Mouse (Mus musculus): ENCODE results near the gene Fam76a. TPM values are rescaled to one million over a fixed set of nuclear protein-coding genes. Genes with fewer than 3 reads are reported as not detected.
A peak's percentile ranks its signal among the peaks of the same experiment; 100 is the strongest.

Fam76a gene
- polyA plus RNA-seq (2014; fragmentation: Nextera tagmentation; extraction: Ambion mirVana): 41.9 and 47.5 TPM in 2 replicates

DNA sequence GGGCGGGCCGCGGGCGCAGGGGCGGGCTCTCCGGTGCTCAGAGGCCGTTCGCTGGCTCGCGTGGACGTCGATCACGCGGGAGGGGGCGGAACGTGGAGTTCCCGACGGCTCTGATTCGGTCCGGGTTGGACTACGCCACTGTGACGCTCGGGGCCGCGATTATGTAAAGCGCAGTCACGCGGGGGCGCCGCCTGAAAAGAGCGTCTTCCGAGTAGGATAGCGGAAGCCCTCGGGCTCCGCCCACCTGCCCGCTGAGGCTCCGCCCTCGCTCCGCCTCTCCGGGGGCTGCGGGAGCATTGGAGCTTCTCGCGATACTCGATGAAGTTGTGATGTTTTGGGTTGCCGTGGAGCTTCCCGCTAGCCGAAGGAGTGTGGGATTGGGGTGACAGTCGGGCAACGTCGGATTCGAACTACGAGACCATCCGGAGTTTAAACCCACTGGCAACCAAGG, at the start of gene Fam76a:
TSS of gene Fam76a (minus strand) at position 1 of the 451 bp plus-strand sequence.
- WGBS: under 1% methylated on average over 52 of the region's 53 CpGs

DNA sequence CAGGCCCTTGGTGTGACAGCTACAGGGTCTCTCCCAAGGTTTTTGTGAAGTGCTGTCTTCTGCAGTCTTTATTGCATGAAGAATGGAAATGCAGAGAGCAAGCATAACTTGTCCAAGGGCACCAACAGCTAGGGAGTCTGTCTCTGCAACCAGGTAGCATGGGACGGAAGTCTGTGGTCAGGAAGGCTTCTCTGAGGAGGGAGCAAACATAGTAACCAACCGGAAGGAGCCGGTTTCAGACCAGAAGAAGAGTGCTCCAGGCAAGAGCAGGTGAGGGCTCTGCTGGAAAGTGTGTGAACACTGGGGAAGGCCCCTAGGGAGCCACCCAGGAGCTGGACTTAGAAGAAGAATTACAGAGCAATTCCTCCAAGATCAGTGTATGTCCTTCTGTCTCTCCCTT, 49.7 kb upstream of the Fam76a start:
- no peak for DNase-seq
- Histone ChIP-seq H3K4me1 (ENCODE audit: control insufficient read depth, insufficient read depth, low read length) (peaks cover 20% of the 10 kb centered on the region; the same call in 1 of the 2 replicates), H3K27me3 (ENCODE audit: control insufficient read depth, insufficient read depth, low read length) (peaks cover 10% of the 10 kb centered on the region), H3K4me3 (replicated peaks; ENCODE audit: low read depth, low read length) (no peak overlapping the region), H3K4me2 (ENCODE audit: low read length) (no peak overlapping the region), H3K9me3 (ENCODE audit: control insufficient read depth, low read length) (no peaks in the 10 kb centered on the region), H3K27ac (replicated peaks; ENCODE audit: low read depth, low read length) (no peak overlapping the region), H3K9ac (replicated peaks; ENCODE audit: low read length) (no peak overlapping the region), H3K36me3 (ENCODE audit: control insufficient read depth, insufficient read depth, low read length) (no peaks in the 10 kb centered on the region)
- ATAC-seq (ENCODE audit: low FRiP score, low TSS enrichment): no peak
- WGBS: 71% methylated on average over 3 of the region's 3 CpGs

More for the DNA sequence above, at the start of gene Fam76a:
- H3K36me3 ChIP-seq (ENCODE audit: control insufficient read depth, insufficient read depth, low read length): peaks cover 11% of the 10 kb centered on the region
- H3K27me3 ChIP-seq (ENCODE audit: control insufficient read depth, insufficient read depth, low read length): no peaks in the 10 kb centered on the region
- peaks cover 6% of the 10 kb centered on the region for H3K4me1 ChIP-seq (ENCODE audit: control insufficient read depth, insufficient read depth, low read length)
- H3K27ac ChIP-seq (replicated peaks; ENCODE audit: low read depth, low read length): peak within 1 kb of the TSS; percentile 89
- H3K4me3 ChIP-seq (replicated peaks; ENCODE audit: low read depth, low read length): peak within 1 kb of the TSS; percentile 96
- H3K9me3 ChIP-seq (ENCODE audit: control insufficient read depth, low read length): no peaks in the 10 kb centered on the region
- ATAC-seq (ENCODE audit: low FRiP score, low TSS enrichment): peak; percentile 98
- peak within 1 kb of the TSS; percentile 89 for H3K9ac ChIP-seq (replicated peaks; ENCODE audit: low read length)
- H3K4me2 ChIP-seq (ENCODE audit: low read length): peak within 1 kb of the TSS; percentile 84
- DNase-seq: peak; percentile 100

DNA sequence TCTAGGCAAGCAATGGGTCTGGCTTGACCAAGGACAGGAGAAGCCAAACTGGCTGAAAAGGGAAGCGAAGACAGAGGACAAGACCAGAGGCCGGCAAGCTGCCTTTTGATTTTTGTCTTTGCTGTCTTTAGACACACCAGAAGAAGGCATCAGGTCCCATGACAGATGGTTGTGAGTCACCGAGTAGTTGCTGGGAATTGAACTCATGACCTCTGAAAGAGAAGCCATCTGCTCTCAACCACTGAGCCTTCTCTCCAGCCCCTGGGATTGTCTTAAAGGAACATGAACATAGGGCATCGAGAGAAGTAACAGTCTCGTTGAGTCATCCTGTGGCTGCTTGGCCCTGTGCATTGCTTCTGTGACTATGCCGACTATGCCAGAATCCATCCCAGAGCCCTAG, 49.2 kb upstream of the Fam76a start:
- Histone ChIP-seq H3K27me3 (ENCODE audit: control insufficient read depth, insufficient read depth, low read length) (peaks cover 10% of the 10 kb centered on the region), H3K9ac (replicated peaks; ENCODE audit: low read length) (no peak overlapping the region), H3K4me1 (ENCODE audit: control insufficient read depth, insufficient read depth, low read length) (peaks cover 20% of the 10 kb centered on the region; the same call in 1 of the 2 replicates), H3K4me2 (ENCODE audit: low read length) (no peak overlapping the region), H3K9me3 (ENCODE audit: control insufficient read depth, low read length) (no peaks in the 10 kb centered on the region), H3K4me3 (replicated peaks; ENCODE audit: low read depth, low read length) (no peak overlapping the region), H3K36me3 (ENCODE audit: control insufficient read depth, insufficient read depth, low read length) (no peaks in the 10 kb centered on the region), H3K27ac (replicated peaks; ENCODE audit: low read depth, low read length) (no peak overlapping the region)
- ATAC-seq (ENCODE audit: low FRiP score, low TSS enrichment) (no peak), DNase-seq (no peak)
- WGBS: 83% methylated on average over 6 of the region's 6 CpGs

GRCm38 (mm10) chr4:132968105-132968938, 46.0 kb upstream of the Fam76a start:
- H3K4me1 ChIP-seq (ENCODE audit: control insufficient read depth, insufficient read depth, low read length): peaks cover 7% of the 10 kb centered on the region
- 36% methylated on average over 6 of the region's 6 CpGs for WGBS
- DNase-seq: no peak

DNA sequence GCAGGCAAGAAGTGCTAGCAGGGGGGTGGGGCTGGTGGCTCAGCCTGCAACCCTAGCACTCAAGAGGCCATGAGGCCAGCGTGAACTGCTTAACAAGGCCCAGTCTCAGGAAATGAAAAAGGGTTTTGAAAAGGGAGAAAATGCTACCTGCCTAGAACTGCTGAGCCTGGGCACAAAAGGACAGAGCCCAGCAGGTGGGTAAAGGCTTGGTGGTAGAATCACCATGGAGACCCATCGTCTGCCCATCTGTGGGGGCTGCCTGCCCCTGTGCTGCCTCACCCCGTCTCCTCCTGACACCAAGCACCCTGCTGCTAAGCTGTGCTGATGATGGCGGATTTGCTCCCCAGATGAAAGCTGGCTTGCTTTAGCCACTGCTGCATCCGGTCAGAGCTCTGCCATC, 42.1 kb upstream of the Fam76a start:
- H3K4me2 ChIP-seq (ENCODE audit: low read length): no peak overlapping the region
- H3K36me3 ChIP-seq (ENCODE audit: control insufficient read depth, insufficient read depth, low read length): no peaks in the 10 kb centered on the region
- peaks cover 5% of the 10 kb centered on the region; the same call in 1 of the 2 replicates for H3K4me1 ChIP-seq (ENCODE audit: control insufficient read depth, insufficient read depth, low read length)
- no peaks in the 10 kb centered on the region for H3K9me3 ChIP-seq (ENCODE audit: control insufficient read depth, low read length)
- WGBS: 10% methylated on average over 5 of the region's 5 CpGs
- H3K4me3 ChIP-seq (replicated peaks; ENCODE audit: low read depth, low read length): no peak overlapping the region
- no peak overlapping the region for H3K9ac ChIP-seq (replicated peaks; ENCODE audit: low read length)
- ATAC-seq (ENCODE audit: low FRiP score, low TSS enrichment): no peak
- H3K27me3 ChIP-seq (ENCODE audit: control insufficient read depth, insufficient read depth, low read length): no peaks in the 10 kb centered on the region
- H3K27ac ChIP-seq (replicated peaks; ENCODE audit: low read depth, low read length): peak overlapping the region; percentile 38; the same call in 1 of the 2 replicates
- DNase-seq: no peak

More at GRCm38 (mm10) chr4:132968105-132968938, 46.0 kb upstream of the Fam76a start:
- H3K27ac ChIP-seq (replicated peaks; ENCODE audit: low read depth, low read length): no peak overlapping the region
- no peaks in the 10 kb centered on the region for H3K36me3 ChIP-seq (ENCODE audit: control insufficient read depth, insufficient read depth, low read length)
- H3K27me3 ChIP-seq (ENCODE audit: control insufficient read depth, insufficient read depth, low read length): no peaks in the 10 kb centered on the region; the same call in 1 of the 2 replicates
- no peak for ATAC-seq (ENCODE audit: low FRiP score, low TSS enrichment)
- H3K9me3 ChIP-seq (ENCODE audit: control insufficient read depth, low read length): no peaks in the 10 kb centered on the region
- H3K4me3 ChIP-seq (replicated peaks; ENCODE audit: low read depth, low read length): no peak overlapping the region
- no peak overlapping the region for H3K4me2 ChIP-seq (ENCODE audit: low read length)
- no peak overlapping the region for H3K9ac ChIP-seq (replicated peaks; ENCODE audit: low read length)

DNA sequence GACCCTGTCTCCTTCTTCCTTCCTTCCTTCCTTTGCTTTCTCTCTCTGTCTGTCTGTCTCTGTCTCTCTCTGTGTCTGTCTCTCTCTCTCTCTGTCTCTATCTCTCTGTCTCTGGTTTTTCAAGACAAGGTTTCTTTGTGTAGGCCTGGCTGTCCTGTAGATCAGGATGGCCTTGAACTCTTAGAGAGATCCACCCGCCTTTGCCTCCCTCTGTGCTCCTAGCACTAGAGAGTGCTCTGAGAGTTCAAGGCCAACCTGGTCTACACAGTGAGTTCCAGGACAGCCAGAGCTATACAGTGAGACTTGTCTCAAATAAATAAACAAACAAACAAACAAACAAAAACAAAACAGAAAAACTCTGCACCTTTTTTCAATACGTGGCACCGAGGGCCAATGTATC, 41.7 kb upstream of the Fam76a start:
- no peak for ATAC-seq (ENCODE audit: low FRiP score, low TSS enrichment)
- 0 out of 2 replicates have a peak overlapping the region, but pooled peaks have one; percentile 38 for H3K27ac ChIP-seq (replicated peaks; ENCODE audit: low read depth, low read length)
- WGBS: 33% methylated on average over 3 of the region's 3 CpGs
- no peaks in the 10 kb centered on the region for H3K27me3 ChIP-seq (ENCODE audit: control insufficient read depth, insufficient read depth, low read length)
- no peak overlapping the region for H3K4me2 ChIP-seq (ENCODE audit: low read length)
- H3K9me3 ChIP-seq (ENCODE audit: control insufficient read depth, low read length): no peaks in the 10 kb centered on the region
- no peaks in the 10 kb centered on the region for H3K36me3 ChIP-seq (ENCODE audit: control insufficient read depth, insufficient read depth, low read length)
- H3K4me1 ChIP-seq (ENCODE audit: control insufficient read depth, insufficient read depth, low read length): peaks cover 6% of the 10 kb centered on the region; the same call in 1 of the 2 replicates
- no peak for DNase-seq
- H3K4me3 ChIP-seq (replicated peaks; ENCODE audit: low read depth, low read length): no peak overlapping the region
- no peak overlapping the region for H3K9ac ChIP-seq (replicated peaks; ENCODE audit: low read length)

GRCm38 (mm10) chr4:132963436-132963835, 41.1 kb upstream of the Fam76a start:
- Histone ChIP-seq H3K27ac (replicated peaks; ENCODE audit: low read depth, low read length) (no peak overlapping the region), H3K27me3 (ENCODE audit: control insufficient read depth, insufficient read depth, low read length) (no peaks in the 10 kb centered on the region), H3K4me2 (ENCODE audit: low read length) (no peak overlapping the region), H3K9ac (replicated peaks; ENCODE audit: low read length) (no peak overlapping the region), H3K4me1 (ENCODE audit: control insufficient read depth, insufficient read depth, low read length) (peaks cover 13% of the 10 kb centered on the region; the same call in 1 of the 2 replicates), H3K9me3 (ENCODE audit: control insufficient read depth, low read length) (no peaks in the 10 kb centered on the region), H3K36me3 (ENCODE audit: control insufficient read depth, insufficient read depth, low read length) (no peaks in the 10 kb centered on the region), H3K4me3 (replicated peaks; ENCODE audit: low read depth, low read length) (no peak overlapping the region)
- WGBS: 37% methylated on average over 2 of the region's 2 CpGs
- ATAC-seq (ENCODE audit: low FRiP score, low TSS enrichment) (no peak), DNase-seq (no peak)

- Histone ChIP-seq H3K9ac (replicated peaks; ENCODE audit: low read length) (no peak overlapping the region), H3K27me3 (ENCODE audit: control insufficient read depth, insufficient read depth, low read length) (no peaks in the 10 kb centered on the region), H3K27ac (replicated peaks; ENCODE audit: low read depth, low read length) (no peak overlapping the region), H3K4me2 (ENCODE audit: low read length) (no peak overlapping the region), H3K4me1 (ENCODE audit: control insufficient read depth, insufficient read depth, low read length) (peaks cover 13% of the 10 kb centered on the region; the same call in 1 of the 2 replicates), H3K9me3 (ENCODE audit: control insufficient read depth, low read length) (no peaks in the 10 kb centered on the region), H3K4me3 (replicated peaks; ENCODE audit: low read depth, low read length) (no peak overlapping the region), H3K36me3 (ENCODE audit: control insufficient read depth, insufficient read depth, low read length) (no peaks in the 10 kb centered on the region)
- no peak for ATAC-seq (ENCODE audit: low FRiP score, low TSS enrichment)
- no peak for DNase-seq
- 95% methylated on average over 4 of the region's 4 CpGs for WGBS
Measured at GRCm38 (mm10) chr4:132962628-132963027, 40.3 kb upstream of the Fam76a start.
